Mouse (Mus musculus) CH12.LX (cell line): ENCODE data around the gene Gnas. TPM values are rescaled to one million over a fixed set of nuclear protein-coding genes. Genes with fewer than 3 reads are reported as not detected.
A peak's percentile ranks its signal among the peaks of the same experiment; 100 is the strongest.

Experiments
- DNase-seq: peaks from one replicate; pipeline ENCODE4 v3.0.0-alpha.2; 2013; ENCODE audit errors: extremely low read depth
- H3K27ac ChIP-seq: 2 replicates; pipeline ENCODE4 v1.5.1; 2012; ENCODE audit warnings: low read depth, mild to moderate bottlenecking, control low read depth, moderate library complexity; ENCODE audit not compliant: insufficient read depth
- H3K27me3 ChIP-seq: replicated peaks from 2 replicates; pipeline ENCODE3; 2012; ENCODE audit warnings: inconsistent platforms
- H3K36me3 ChIP-seq, 2 experiments: replicated peaks in 1 of 2; 2 replicates each; pipeline versions ENCODE3 to v1.6.1; 2012; ENCODE audit warnings: inconsistent platforms in 1 of 2, low read length in 1 of 2, mild to moderate bottlenecking in 1 of 2, mixed read lengths in 1 of 2, moderate library complexity in 1 of 2; ENCODE audit not compliant: control insufficient read depth in 1 of 2, insufficient read depth in 1 of 2
- H3K4me1 ChIP-seq, 2 experiments: 2 replicates each; pipeline ENCODE4 v1.6.1; 2012; ENCODE audit warnings: inconsistent platforms in 1 of 2, moderate library complexity in 1 of 2; ENCODE audit not compliant: insufficient read depth in 2 of 2, control insufficient read depth in 1 of 2
- H3K4me2 ChIP-seq: 2 replicates; pipeline ENCODE4 v1.6.1; 2012; ENCODE audit warnings: low read depth, mild to moderate bottlenecking, control low read depth; ENCODE audit not compliant: poor library complexity, insufficient read depth, severe bottlenecking
- H3K4me3 ChIP-seq, 3 experiments: fragments of 150-350 bp in 1 of 3; sonication (generic) in 1 of 3; replicated peaks in 1 of 3; 2 replicates each; pipeline versions ENCODE3 to v1.5.1; 2011 to 2012; ENCODE audit warnings: low read depth in 2 of 3, low read length in 2 of 3, mild to moderate bottlenecking in 2 of 3, moderate library complexity in 2 of 3, control low read depth in 1 of 3, improper control_type of control experiment in 1 of 3, inconsistent platforms in 1 of 3, mixed read lengths in 1 of 3; ENCODE audit not compliant: poor library complexity in 1 of 3
- H3K79me2 ChIP-seq: replicated peaks from 2 replicates; pipeline ENCODE4 v1.6.1; 2012; ENCODE audit warnings: mild to moderate bottlenecking, moderate library complexity; ENCODE audit not compliant: control insufficient read depth, poor library complexity, insufficient read depth, severe bottlenecking; ENCODE audit errors: extremely low read depth
- H3K9ac ChIP-seq: 2 replicates; pipeline ENCODE4 v1.6.1; 2012; ENCODE audit warnings: low read depth, mild to moderate bottlenecking, control low read depth, moderate library complexity; ENCODE audit not compliant: insufficient read depth
- H3K9me3 ChIP-seq: replicated peaks from 2 replicates; pipeline ENCODE3; 2012; ENCODE audit warnings: low read length, inconsistent platforms, mixed read lengths
- CHD1 ChIP-seq: IDR thresholded peaks from 2 replicates; pipeline ENCODE4 v1.6.1; 2012; ENCODE audit warnings: low read depth, low read length, improper control_type of control experiment, inconsistent platforms
- CTCF ChIP-seq, 2 experiments: IDR thresholded peaks in 1 of 2; conservative IDR thresholded peaks in 1 of 2; 2 replicates each; pipeline ENCODE4 v1.5.1; 2011 to 2012; ENCODE audit warnings: low read depth in 2 of 2, low read length in 2 of 2, improper control_type of control experiment in 1 of 2, inconsistent platforms in 1 of 2, mild to moderate bottlenecking in 1 of 2, moderate library complexity in 1 of 2
- ELF1 ChIP-seq: IDR thresholded peaks from 2 replicates; pipeline ENCODE4 v1.6.1; 2014; ENCODE audit warnings: low read depth, mild to moderate bottlenecking, inconsistent platforms, low read length, improper control_type of control experiment
- ETS1 ChIP-seq: conservative IDR thresholded peaks from 2 replicates; pipeline ENCODE4 v1.6.1; 2012; ENCODE audit warnings: low read depth, mild to moderate bottlenecking, inconsistent platforms, low read length, improper control_type of control experiment, moderate library complexity
- IRF4 ChIP-seq: IDR thresholded peaks from 2 replicates; pipeline ENCODE4 v1.6.1; 2014; ENCODE audit warnings: low read depth, mild to moderate bottlenecking, inconsistent platforms, low read length, improper control_type of control experiment
- JUND ChIP-seq: conservative IDR thresholded peaks from 2 replicates; pipeline ENCODE4 v1.6.1; 2011; ENCODE audit warnings: low read depth, low read length, improper control_type of control experiment
- MAZ ChIP-seq: IDR thresholded peaks from 2 replicates; pipeline ENCODE4 v1.6.1; 2012; ENCODE audit warnings: low read depth, mild to moderate bottlenecking, inconsistent platforms, low read length, improper control_type of control experiment, moderate library complexity
- PAX5 ChIP-seq: IDR thresholded peaks from 2 replicates; pipeline ENCODE4 v1.6.1; 2012; ENCODE audit warnings: low read length, inconsistent platforms, mixed read lengths
- POLR2A ChIP-seq: IDR thresholded peaks from 2 replicates; pipeline ENCODE4 v1.6.1; 2011; ENCODE audit warnings: low read depth, mild to moderate bottlenecking, improper control_type of control experiment, low read length
- POLR2AphosphoS2 ChIP-seq: IDR thresholded peaks from 2 replicates; pipeline ENCODE4 v1.6.1; 2011; ENCODE audit warnings: low read depth, low read length, improper control_type of control experiment
- RAD21 ChIP-seq: IDR thresholded peaks from 2 replicates; pipeline ENCODE4 v1.6.1; 2011; ENCODE audit warnings: low read depth, mild to moderate bottlenecking, low read length, improper control_type of control experiment, moderate library complexity
- RCOR1 ChIP-seq: conservative IDR thresholded peaks from 2 replicates; pipeline ENCODE4 v1.6.1; 2012; ENCODE audit warnings: low read depth, mild to moderate bottlenecking, inconsistent platforms, low read length, improper control_type of control experiment
- SIN3A ChIP-seq: IDR thresholded peaks from 2 replicates; pipeline ENCODE4 v1.6.1; 2012; ENCODE audit warnings: low read length, improper control_type of control experiment, inconsistent platforms
- SMC3 ChIP-seq: IDR thresholded peaks from 2 replicates; pipeline ENCODE4 v1.6.1; 2011; ENCODE audit warnings: low read depth, low read length, improper control_type of control experiment
- TCF12 ChIP-seq: IDR thresholded peaks from 2 replicates; pipeline ENCODE4 v1.6.1; 2014; ENCODE audit warnings: low read depth, mild to moderate bottlenecking, inconsistent platforms, low read length, improper control_type of control experiment
- ZC3H11A ChIP-seq: IDR thresholded peaks from 2 replicates; pipeline ENCODE4 v1.6.1; 2012; ENCODE audit warnings: low read depth, mild to moderate bottlenecking, inconsistent platforms, low read length, improper control_type of control experiment
- ZMIZ1 ChIP-seq: IDR thresholded peaks from 2 replicates; pipeline ENCODE4 v1.6.1; 2012; ENCODE audit warnings: low read depth, mild to moderate bottlenecking, inconsistent platforms, low read length, improper control_type of control experiment
- dilution Hi-C: fragments of 300-500 bp; cut with MboI; formaldehyde crosslinking; loops from 2 replicates; pipeline ENCODE4 v1.14.3; 2020; ENCODE audit warnings: low sequenced_read_pairs; ENCODE audit not compliant: extremely low pct_unique_long_range_greater_than_20kb, extremely low pct_ligation_motif_present
- in situ Hi-C: fragments of 300-500 bp; cut with MboI; formaldehyde crosslinking; loops from 3 replicates; pipeline ENCODE4 v1.14.3; 2019; ENCODE audit warnings: low sequenced_read_pairs, low pct_ligation_motif_present, low pct_unique_long_range_greater_than_20kb, mixed read lengths
- polyA plus RNA-seq: library from polyadenylated mRNA; unstranded; fragments of >175 nt; gene quantifications from 2 replicates; pipeline ENCODE4 v1.2.1, GENCODE M21; 2012; ENCODE audit warnings: low read depth; ENCODE audit not compliant: insufficient read length
- total RNA-seq, 2 experiments: library from RNA; depleted of rRNA; stranded (reverse); fragments of 300-350 nt in 1 of 2; fragments of >200 nt in 1 of 2; gene quantifications; 2 replicates each; pipeline ENCODE4 v1.2.3; 2012 to 2014

Gnas gene
- total and polyA plus RNA-seq, 3 experiments, result 369 to 502 (median 452) TPM

- DNase-seq, result no peak
- Histone ChIP-seq H3K9ac (no peak overlapping the region), H3K9me3 (no peaks in the 10 kb centered on the region), H3K4me1 (peaks cover 0 to 10% of the 10 kb centered on the region in 2 experiments; a peak in 2 of 4 replicates), H3K27ac (no peak overlapping the region), H3K27me3 (no peaks in the 10 kb centered on the region), H3K79me2 (no peaks in the 10 kb centered on the region)
- in situ Hi-C loops, result no loop called here
- dilution Hi-C loops, result no loop called here
- no peak for TF ChIP-seq TCF12
- TF ChIP-seq ZMIZ1, result no peak
- TF ChIP-seq JUND, result no peak
- peak in 1 of 2 experiments; percentile 48; a peak in 2 of 4 replicates for TF ChIP-seq CTCF (conservative IDR thresholded peaks at IDR 0.05 in 1 of 2, IDR thresholded peaks at IDR 0.05 in 1 of 2; ENCODE audit: low read depth in 2 of 2, low read length in 2 of 2)
- TF ChIP-seq CHD1, result no peak
- no peak for TF ChIP-seq PAX5
- no peak for TF ChIP-seq SIN3A
- no peak for TF ChIP-seq RCOR1
- no peak for TF ChIP-seq ETS1
- peak; percentile 57 for TF ChIP-seq RAD21
- TF ChIP-seq SMC3, result peak; percentile 29; the same call in 1 of the 2 replicates
- TF ChIP-seq, all 38 proteins: peak for 3
- no peak overlapping the region for H3K4me2 ChIP-seq
- H3K36me3 ChIP-seq, result no peaks in the 10 kb centered on the region
- H3K4me3 ChIP-seq, result no peak overlapping the region
These were observed 23.8 kb downstream of the Gnas start for GRCm38 (mm10) chr2:174307903-174308302.

GRCm38 (mm10) chr2:174310913-174311514, 26.9 kb downstream of the Gnas start:
- Histone ChIP-seq H3K4me3 (no peak overlapping the region), H3K27ac (no peak overlapping the region)
- TF ChIP-seq ELF1 (0 out of 2 replicates have a peak, but pooled peaks have one; percentile 14), POLR2A (no peak), IRF4 (peak; percentile 19; the same call in 1 of the 2 replicates), SMC3 (peak; percentile 89), ZC3H11A (peak; percentile 83), CTCF (conservative IDR thresholded peaks at IDR 0.05 in 1 of 2, IDR thresholded peaks at IDR 0.05 in 1 of 2; ENCODE audit: low read depth in 2 of 2, low read length in 2 of 2) (peak in 1 of 2 experiments; percentile 89; a peak in 2 of 4 replicates), RAD21 (peak; percentile 94), POLR2AphosphoS2 (no peak), MAZ (peak; percentile 67; the same call in 1 of the 2 replicates)
- TF ChIP-seq, all 38 proteins: peak for 7
- dilution Hi-C loops, result no loop called here
- no peak overlapping the region for H3K9ac ChIP-seq
- H3K27me3 ChIP-seq, result no peaks in the 10 kb centered on the region
- peak; percentile 40 for DNase-seq
- no peaks in the 10 kb centered on the region for H3K79me2 ChIP-seq
- no peaks in the 10 kb centered on the region for H3K36me3 ChIP-seq
- peak overlapping the region; percentile 57; the same call in 1 of the 2 replicates for H3K4me2 ChIP-seq
- peaks cover 0 to 10% of the 10 kb centered on the region in 2 experiments; a peak in 2 of 4 replicates for H3K4me1 ChIP-seq
- in situ Hi-C loops, result loop anchor here (10.0 kb wide), 4 partner anchors 144 to 594 kb away; partner anchors contain the start of gene Tubb1
- no peaks in the 10 kb centered on the region for H3K9me3 ChIP-seq
